Mouse (Mus musculus): Measurements from ENCODE around the gene Runx1. TPM values are rescaled to one million over a fixed set of nuclear protein-coding genes. Genes with fewer than 3 reads are reported as not detected.
A peak's percentile ranks its signal among the peaks of the same experiment; 100 is the strongest.

Runx1 gene
- polyA plus RNA-seq, 1 experiment: 0.62 TPM

GRCm38 (mm10) chr16:92845244-92846225, 19.6 kb upstream of the Runx1 start:
- Histone ChIP-seq H3K4me1 (ENCODE audit: control insufficient read depth, insufficient read depth, low read length) (no peaks in the 10 kb centered on the region), H3K27me3 (ENCODE audit: control insufficient read depth, insufficient read depth, low read length) (no peaks in the 10 kb centered on the region), H3K36me3 (ENCODE audit: control insufficient read depth, insufficient read depth, low read length) (no peaks in the 10 kb centered on the region), H3K4me3 (ENCODE audit: control insufficient read depth, low read depth, low read length) (no peak overlapping the region), H3K27ac (ENCODE audit: control insufficient read depth, insufficient read depth, low read depth, low read length) (no peak overlapping the region)
- no peak for TF ChIP-seq CTCF (IDR thresholded peaks at IDR 0.05; ENCODE audit: control insufficient read depth, insufficient read depth, insufficient replicate concordance, low read depth, low read length)
- TF ChIP-seq POLR2A (IDR thresholded peaks at IDR 0.05; ENCODE audit: control insufficient read depth, low read depth, low read length): no peak

- no peaks in the 10 kb centered on the region for H3K4me1 ChIP-seq (ENCODE audit: control insufficient read depth, insufficient read depth, low read length)
- no peak overlapping the region for H3K4me3 ChIP-seq (ENCODE audit: control insufficient read depth, low read depth, low read length)
- TF ChIP-seq POLR2A (IDR thresholded peaks at IDR 0.05; ENCODE audit: control insufficient read depth, low read depth, low read length) (no peak), CTCF (IDR thresholded peaks at IDR 0.05; ENCODE audit: control insufficient read depth, insufficient read depth, insufficient replicate concordance, low read depth, low read length) (no peak)
- H3K27ac ChIP-seq (ENCODE audit: control insufficient read depth, insufficient read depth, low read depth, low read length): no peak overlapping the region
- no peaks in the 10 kb centered on the region for H3K27me3 ChIP-seq (ENCODE audit: control insufficient read depth, insufficient read depth, low read length)
- H3K36me3 ChIP-seq (ENCODE audit: control insufficient read depth, insufficient read depth, low read length): no peaks in the 10 kb centered on the region
These were observed 12.8 kb upstream of the Runx1 start for GRCm38 (mm10) chr16:92838709-92839108.

- H3K4me3 ChIP-seq (ENCODE audit: control insufficient read depth, low read depth, low read length): no peak overlapping the region
- H3K27me3 ChIP-seq (ENCODE audit: control insufficient read depth, insufficient read depth, low read length): no peaks in the 10 kb centered on the region
- no peaks in the 10 kb centered on the region for H3K36me3 ChIP-seq (ENCODE audit: control insufficient read depth, insufficient read depth, low read length)
- TF ChIP-seq POLR2A (IDR thresholded peaks at IDR 0.05; ENCODE audit: control insufficient read depth, low read depth, low read length): no peak
- H3K27ac ChIP-seq (ENCODE audit: control insufficient read depth, insufficient read depth, low read depth, low read length): no peak overlapping the region
- H3K4me1 ChIP-seq (ENCODE audit: control insufficient read depth, insufficient read depth, low read length): no peaks in the 10 kb centered on the region
These were observed 5.4 kb upstream of the Runx1 start for GRCm38 (mm10) chr16:92831341-92831740.

GRCm38 (mm10) chr16:92830479-92830878, 4.5 kb upstream of the Runx1 start:
- H3K4me1 ChIP-seq (ENCODE audit: control insufficient read depth, insufficient read depth, low read length): no peaks in the 10 kb centered on the region
- no peak overlapping the region for H3K4me3 ChIP-seq (ENCODE audit: control insufficient read depth, low read depth, low read length)
- H3K27ac ChIP-seq (ENCODE audit: control insufficient read depth, insufficient read depth, low read depth, low read length): no peak overlapping the region
- no peaks in the 10 kb centered on the region for H3K36me3 ChIP-seq (ENCODE audit: control insufficient read depth, insufficient read depth, low read length)
- no peaks in the 10 kb centered on the region for H3K27me3 ChIP-seq (ENCODE audit: control insufficient read depth, insufficient read depth, low read length)
- TF ChIP-seq CTCF (IDR thresholded peaks at IDR 0.05; ENCODE audit: control insufficient read depth, insufficient read depth, insufficient replicate concordance, low read depth, low read length) (no peak), POLR2A (IDR thresholded peaks at IDR 0.05; ENCODE audit: control insufficient read depth, low read depth, low read length) (no peak)

GRCm38 (mm10) chr16:92828308-92828862, 2.4 kb upstream of the Runx1 start:
- Histone ChIP-seq H3K4me1 (ENCODE audit: control insufficient read depth, insufficient read depth, low read length) (no peaks in the 10 kb centered on the region), H3K36me3 (ENCODE audit: control insufficient read depth, insufficient read depth, low read length) (no peaks in the 10 kb centered on the region), H3K27me3 (ENCODE audit: control insufficient read depth, insufficient read depth, low read length) (no peaks in the 10 kb centered on the region), H3K4me3 (ENCODE audit: control insufficient read depth, low read depth, low read length) (no peak overlapping the region), H3K27ac (ENCODE audit: control insufficient read depth, insufficient read depth, low read depth, low read length) (no peak overlapping the region)
- TF ChIP-seq CTCF (IDR thresholded peaks at IDR 0.05; ENCODE audit: control insufficient read depth, insufficient read depth, insufficient replicate concordance, low read depth, low read length): no peak
- TF ChIP-seq POLR2A (IDR thresholded peaks at IDR 0.05; ENCODE audit: control insufficient read depth, low read depth, low read length): no peak

GRCm38 (mm10) chr16:92827663-92828307, 1.8 kb upstream of the Runx1 start:
- H3K27ac ChIP-seq (ENCODE audit: control insufficient read depth, insufficient read depth, low read depth, low read length): no peak overlapping the region
- no peak overlapping the region for H3K4me3 ChIP-seq (ENCODE audit: control insufficient read depth, low read depth, low read length)
- H3K36me3 ChIP-seq (ENCODE audit: control insufficient read depth, insufficient read depth, low read length): no peaks in the 10 kb centered on the region
- no peaks in the 10 kb centered on the region for H3K27me3 ChIP-seq (ENCODE audit: control insufficient read depth, insufficient read depth, low read length)
- no peaks in the 10 kb centered on the region for H3K4me1 ChIP-seq (ENCODE audit: control insufficient read depth, insufficient read depth, low read length)
- TF ChIP-seq POLR2A (IDR thresholded peaks at IDR 0.05; ENCODE audit: control insufficient read depth, low read depth, low read length) (no peak), CTCF (IDR thresholded peaks at IDR 0.05; ENCODE audit: control insufficient read depth, insufficient read depth, insufficient replicate concordance, low read depth, low read length) (peak; percentile 32; the same call in 1 of the 2 replicates)

- TF ChIP-seq POLR2A (IDR thresholded peaks at IDR 0.05; ENCODE audit: control insufficient read depth, low read depth, low read length) (no peak), CTCF (IDR thresholded peaks at IDR 0.05; ENCODE audit: control insufficient read depth, insufficient read depth, insufficient replicate concordance, low read depth, low read length) (no peak)
- no peaks in the 10 kb centered on the region for H3K36me3 ChIP-seq (ENCODE audit: control insufficient read depth, insufficient read depth, low read length)
- H3K4me1 ChIP-seq (ENCODE audit: control insufficient read depth, insufficient read depth, low read length): no peaks in the 10 kb centered on the region
- H3K4me3 ChIP-seq (ENCODE audit: control insufficient read depth, low read depth, low read length): no peak overlapping the region
- H3K27ac ChIP-seq (ENCODE audit: control insufficient read depth, insufficient read depth, low read depth, low read length): no peak overlapping the region
- no peaks in the 10 kb centered on the region for H3K27me3 ChIP-seq (ENCODE audit: control insufficient read depth, insufficient read depth, low read length)
These were observed 734 bp upstream of the Runx1 start for GRCm38 (mm10) chr16:92826683-92827082.
